Mouse (Mus musculus): ENCODE measurements at regions not wholly inside any gene's neighbourhood (a gene's known extent, or its start where the extent isn't known, plus 50 kb on each side); places are given as distances from the start of the nearest gene placed in this dataset.
A peak's percentile ranks its signal among the peaks of the same experiment; 100 is the strongest.

DNA sequence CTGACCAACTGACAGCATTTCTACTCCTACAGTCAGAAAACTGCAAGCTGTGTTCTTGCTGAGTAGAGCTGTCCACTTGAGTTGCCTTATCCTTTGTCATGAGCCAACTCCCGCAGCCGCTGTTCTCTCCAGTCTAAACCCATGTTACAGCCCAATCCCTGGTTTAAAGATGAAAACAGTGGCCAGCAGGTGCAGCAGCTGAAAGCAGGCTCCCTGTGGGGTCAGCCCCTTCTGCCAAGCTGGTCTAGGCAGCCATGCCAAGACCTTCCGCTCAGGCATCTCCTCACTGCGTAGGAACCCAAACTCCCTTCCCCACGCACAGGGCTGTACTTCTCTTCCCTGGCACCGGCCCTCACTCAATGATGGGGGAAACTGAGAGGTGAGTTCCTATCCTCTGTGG lies 279.3 kb upstream of the Npvf start:
- Histone ChIP-seq H3K4me1 (ENCODE audit: control insufficient read depth, insufficient read depth, low read length) (no peaks in the 10 kb centered on the region), H3K27ac (ENCODE audit: insufficient read depth, low read depth, low read length) (no peak overlapping the region), H3K4me3 (ENCODE audit: insufficient read depth, low read depth, low read length) (no peak overlapping the region), H3K27me3 (replicated peaks; ENCODE audit: control insufficient read depth, insufficient read depth, low read length) (no peaks in the 10 kb centered on the region), H3K36me3 (ENCODE audit: control insufficient read depth, insufficient read depth, low read length) (no peaks in the 10 kb centered on the region)
- WGBS, result 93% methylated on average over 6 of the region's 6 CpGs
- DNase-seq, result no peak
- no peak for TF ChIP-seq CTCF (conservative IDR thresholded peaks at IDR 0.05; ENCODE audit: insufficient read depth, insufficient read length, low read depth, low read length)
- TF ChIP-seq POLR2A (IDR thresholded peaks at IDR 0.05; ENCODE audit: low read depth, low read length), result no peak

DNA sequence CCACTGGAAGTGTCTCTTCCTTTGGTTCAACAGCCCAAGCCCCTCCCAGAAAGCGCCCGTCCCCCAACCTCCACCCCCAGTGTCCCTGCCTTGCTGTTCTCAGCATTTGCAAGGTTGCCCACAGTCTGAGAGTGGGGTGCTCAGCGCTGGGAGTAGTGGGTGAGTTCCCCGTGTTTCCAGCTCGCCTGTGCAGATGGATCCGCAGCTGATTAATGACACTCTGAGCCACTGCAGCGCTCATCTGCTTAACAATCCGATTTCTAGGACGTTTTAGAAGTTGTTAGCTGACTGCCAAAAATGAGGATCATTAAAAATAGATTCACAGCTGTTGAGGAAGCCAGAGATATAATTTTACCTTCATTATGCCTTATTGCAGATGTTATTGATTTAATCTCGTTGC lies 280.0 kb upstream of the Npvf start:
- H3K36me3 ChIP-seq (ENCODE audit: control insufficient read depth, insufficient read depth, low read length), result no peaks in the 10 kb centered on the region
- no peaks in the 10 kb centered on the region for H3K4me1 ChIP-seq (ENCODE audit: control insufficient read depth, insufficient read depth, low read length)
- no peaks in the 10 kb centered on the region for H3K27me3 ChIP-seq (replicated peaks; ENCODE audit: control insufficient read depth, insufficient read depth, low read length)
- TF ChIP-seq CTCF (conservative IDR thresholded peaks at IDR 0.05; ENCODE audit: insufficient read depth, insufficient read length, low read depth, low read length) (no peak), POLR2A (IDR thresholded peaks at IDR 0.05; ENCODE audit: low read depth, low read length) (no peak)
- H3K27ac ChIP-seq (ENCODE audit: insufficient read depth, low read depth, low read length), result no peak overlapping the region
- WGBS, result 53% methylated on average over 10 of the region's 10 CpGs
- H3K4me3 ChIP-seq (ENCODE audit: insufficient read depth, low read depth, low read length), result no peak overlapping the region
- no peak for DNase-seq

DNA sequence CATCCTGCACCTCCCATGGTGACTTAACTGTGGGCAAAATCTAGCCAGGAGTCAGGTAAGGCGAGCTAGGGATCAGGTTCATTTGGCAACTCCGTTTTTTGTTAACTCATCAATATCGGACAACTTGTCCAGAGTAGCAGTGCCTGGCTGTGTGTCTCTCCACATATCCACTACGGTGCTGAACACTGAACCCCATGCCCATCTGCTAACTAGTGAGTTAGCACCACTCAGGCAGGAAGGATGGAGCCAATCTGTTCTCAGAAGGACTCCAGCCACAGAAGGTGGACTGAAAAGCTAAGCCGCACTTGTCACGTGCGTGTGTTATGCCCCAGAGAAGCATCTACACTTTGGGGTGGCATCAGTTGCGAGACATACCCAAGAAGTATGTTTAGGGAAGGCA lies 282.1 kb upstream of the Npvf start:
- 80% methylated on average over 8 of the region's 8 CpGs for WGBS
- Histone ChIP-seq H3K27me3 (replicated peaks; ENCODE audit: control insufficient read depth, insufficient read depth, low read length) (no peaks in the 10 kb centered on the region), H3K36me3 (ENCODE audit: control insufficient read depth, insufficient read depth, low read length) (no peaks in the 10 kb centered on the region), H3K4me1 (ENCODE audit: control insufficient read depth, insufficient read depth, low read length) (no peaks in the 10 kb centered on the region), H3K4me3 (ENCODE audit: insufficient read depth, low read depth, low read length) (no peak overlapping the region), H3K27ac (ENCODE audit: insufficient read depth, low read depth, low read length) (no peak overlapping the region)
- no peak for DNase-seq
- TF ChIP-seq CTCF (conservative IDR thresholded peaks at IDR 0.05; ENCODE audit: insufficient read depth, insufficient read length, low read depth, low read length) (no peak), POLR2A (IDR thresholded peaks at IDR 0.05; ENCODE audit: low read depth, low read length) (no peak)

DNA sequence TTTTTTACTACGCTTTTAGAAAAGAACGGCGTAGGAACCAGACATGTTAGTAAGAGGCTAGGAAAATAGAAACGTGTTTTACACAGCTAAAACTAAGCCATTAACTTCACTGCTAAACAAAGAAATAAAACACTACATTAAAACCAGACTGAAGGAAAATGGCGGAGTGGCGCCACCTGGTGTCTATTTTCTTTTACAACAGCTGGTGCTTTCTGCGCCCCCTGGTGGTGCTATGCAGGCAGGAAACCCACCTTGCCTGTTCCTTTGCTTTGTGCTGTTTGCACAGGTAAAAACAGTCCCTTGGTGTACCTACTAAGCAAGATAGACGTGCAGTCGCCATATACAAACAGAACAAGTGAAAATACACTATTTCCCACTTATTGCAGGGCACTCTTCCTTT lies 282.9 kb upstream of the Npvf start:
- Histone ChIP-seq H3K27ac (ENCODE audit: insufficient read depth, low read depth, low read length) (no peak overlapping the region), H3K27me3 (replicated peaks; ENCODE audit: control insufficient read depth, insufficient read depth, low read length) (no peaks in the 10 kb centered on the region), H3K4me1 (ENCODE audit: control insufficient read depth, insufficient read depth, low read length) (no peaks in the 10 kb centered on the region), H3K4me3 (ENCODE audit: insufficient read depth, low read depth, low read length) (no peak overlapping the region), H3K36me3 (ENCODE audit: control insufficient read depth, insufficient read depth, low read length) (no peaks in the 10 kb centered on the region)
- DNase-seq, result peak; percentile 70
- peak; percentile 100; the same call in 1 of the 2 replicates for TF ChIP-seq CTCF (conservative IDR thresholded peaks at IDR 0.05; ENCODE audit: insufficient read depth, insufficient read length, low read depth, low read length)
- no peak for TF ChIP-seq POLR2A (IDR thresholded peaks at IDR 0.05; ENCODE audit: low read depth, low read length)
- 15% methylated on average over 9 of the region's 9 CpGs for WGBS

DNA sequence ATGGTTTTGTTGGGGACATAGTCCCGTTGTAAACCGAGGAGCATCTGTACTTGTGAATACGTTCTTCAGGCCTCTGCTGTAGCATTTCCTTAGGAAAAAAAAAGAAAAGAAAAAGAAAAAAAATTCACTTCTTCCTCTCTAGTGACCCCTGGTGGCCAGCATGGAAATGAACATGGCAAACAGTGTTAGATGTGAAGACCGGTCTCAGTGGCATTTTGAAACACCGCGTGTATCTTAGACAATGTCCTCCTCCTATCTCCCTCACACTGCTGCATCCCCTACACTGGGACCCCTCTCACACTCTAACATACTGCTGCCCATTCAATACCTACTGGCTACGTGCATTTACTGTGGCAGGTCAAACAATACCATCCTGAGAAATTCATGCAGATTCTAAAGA lies 284.6 kb upstream of the Npvf start:
- no peaks in the 10 kb centered on the region for H3K27me3 ChIP-seq (replicated peaks; ENCODE audit: control insufficient read depth, insufficient read depth, low read length)
- H3K27ac ChIP-seq (ENCODE audit: insufficient read depth, low read depth, low read length), result no peak overlapping the region
- no peaks in the 10 kb centered on the region for H3K4me1 ChIP-seq (ENCODE audit: control insufficient read depth, insufficient read depth, low read length)
- TF ChIP-seq POLR2A (IDR thresholded peaks at IDR 0.05; ENCODE audit: low read depth, low read length) (no peak), CTCF (conservative IDR thresholded peaks at IDR 0.05; ENCODE audit: insufficient read depth, insufficient read length, low read depth, low read length) (peak; percentile 53)
- WGBS, result 18% methylated on average over 7 of the region's 7 CpGs
- DNase-seq, result no peak
- H3K36me3 ChIP-seq (ENCODE audit: control insufficient read depth, insufficient read depth, low read length), result no peaks in the 10 kb centered on the region
- no peak overlapping the region for H3K4me3 ChIP-seq (ENCODE audit: insufficient read depth, low read depth, low read length)

DNA sequence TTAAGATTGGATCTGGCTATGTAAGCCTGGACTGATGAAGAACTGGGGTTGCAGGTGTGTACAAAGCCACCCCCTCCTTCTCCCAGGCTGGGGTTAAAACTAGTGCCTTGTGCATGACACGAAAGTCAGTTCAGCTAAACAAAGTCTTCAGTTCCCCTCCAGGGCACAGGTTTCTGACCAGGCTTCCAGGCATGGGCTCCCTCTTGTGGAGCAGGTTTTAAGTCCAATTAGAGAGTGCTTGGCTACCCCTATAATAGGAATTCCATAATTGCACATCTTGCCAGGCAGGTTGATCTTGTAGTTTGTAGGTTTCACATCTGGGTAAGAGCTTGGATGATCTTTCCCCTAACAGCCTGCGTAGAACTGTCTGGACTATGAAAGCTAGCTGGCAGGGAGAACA lies 285.2 kb upstream of the Npvf start:
- Histone ChIP-seq H3K4me3 (ENCODE audit: insufficient read depth, low read depth, low read length) (no peak overlapping the region), H3K4me1 (ENCODE audit: control insufficient read depth, insufficient read depth, low read length) (no peaks in the 10 kb centered on the region), H3K36me3 (ENCODE audit: control insufficient read depth, insufficient read depth, low read length) (no peaks in the 10 kb centered on the region), H3K27me3 (replicated peaks; ENCODE audit: control insufficient read depth, insufficient read depth, low read length) (no peaks in the 10 kb centered on the region), H3K27ac (ENCODE audit: insufficient read depth, low read depth, low read length) (no peak overlapping the region)
- TF ChIP-seq POLR2A (IDR thresholded peaks at IDR 0.05; ENCODE audit: low read depth, low read length), result no peak
- TF ChIP-seq CTCF (conservative IDR thresholded peaks at IDR 0.05; ENCODE audit: insufficient read depth, insufficient read length, low read depth, low read length), result 0 out of 2 replicates have a peak, but pooled peaks have one; percentile 13
- 61% methylated on average over 2 of the region's 2 CpGs for WGBS
- DNase-seq, result peak; percentile 8

DNA sequence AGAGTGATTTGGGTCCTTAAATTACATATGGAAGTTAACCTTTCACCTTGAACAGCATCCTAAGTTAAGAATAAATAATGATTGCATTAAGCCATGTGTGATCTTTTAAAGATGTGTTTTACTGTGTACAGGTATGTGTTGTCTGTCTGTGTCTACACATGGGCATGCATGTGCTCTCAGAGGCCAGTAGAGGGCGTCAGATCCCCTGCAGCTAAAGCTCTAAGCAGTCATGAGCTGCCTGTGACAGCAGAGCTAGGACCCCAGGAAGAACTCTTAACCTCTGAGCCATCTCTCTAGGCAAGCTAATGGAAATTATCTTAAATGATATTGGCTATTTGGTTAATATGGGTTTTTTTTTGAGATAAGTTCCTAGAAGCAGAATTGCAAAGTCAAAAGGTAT lies 285.9 kb upstream of the Npvf start:
- Histone ChIP-seq H3K4me1 (ENCODE audit: control insufficient read depth, insufficient read depth, low read length) (no peaks in the 10 kb centered on the region), H3K27ac (ENCODE audit: insufficient read depth, low read depth, low read length) (no peak overlapping the region), H3K36me3 (ENCODE audit: control insufficient read depth, insufficient read depth, low read length) (no peaks in the 10 kb centered on the region), H3K27me3 (replicated peaks; ENCODE audit: control insufficient read depth, insufficient read depth, low read length) (no peaks in the 10 kb centered on the region), H3K4me3 (ENCODE audit: insufficient read depth, low read depth, low read length) (no peak overlapping the region)
- TF ChIP-seq POLR2A (IDR thresholded peaks at IDR 0.05; ENCODE audit: low read depth, low read length), result no peak
- TF ChIP-seq CTCF (conservative IDR thresholded peaks at IDR 0.05; ENCODE audit: insufficient read depth, insufficient read length, low read depth, low read length), result peak; percentile 37
- 43% methylated on average over 1 of the region's 1 CpGs for WGBS
- DNase-seq, result no peak

All from kidney, adult 2 months (tissue).